Mouse (Mus musculus): Measurements from ENCODE around the gene Dscaml1.

The Dscaml1 gene

DNA sequence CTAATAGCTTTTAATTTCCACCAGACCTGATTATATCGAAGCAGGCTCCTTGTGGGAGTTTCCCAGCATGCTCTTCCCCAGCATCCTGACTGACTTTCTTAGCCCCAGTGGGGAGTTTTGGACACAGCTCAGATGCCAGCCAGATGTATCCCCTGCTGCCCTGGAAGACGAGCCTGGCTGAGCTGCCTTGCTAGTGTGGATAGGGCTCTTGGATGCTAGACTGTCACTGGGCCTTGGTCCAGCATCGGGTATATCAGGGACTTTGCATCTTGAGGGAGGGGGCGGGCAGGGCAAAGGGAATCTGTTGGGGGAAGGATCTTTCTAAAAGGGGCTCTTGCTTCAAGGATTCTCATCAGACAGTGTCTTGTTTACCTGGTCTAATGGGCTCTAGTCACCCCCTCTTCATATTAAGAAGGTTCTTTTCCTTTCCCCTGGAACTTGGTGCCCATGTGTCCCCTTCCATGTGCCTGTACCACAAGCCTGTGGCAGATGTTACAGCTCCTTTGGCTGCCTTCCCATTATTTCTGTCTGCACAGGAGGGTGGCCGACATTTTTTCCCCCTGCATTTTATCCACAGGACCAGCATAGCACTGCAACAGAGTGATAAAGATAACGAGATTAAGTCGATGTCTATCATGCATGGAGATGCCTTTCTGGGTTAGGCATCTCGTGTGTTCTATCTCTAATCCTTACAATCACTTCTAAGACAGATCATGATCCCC, 28.6 kb downstream of the Dscaml1 start:
- peak in 1 of 2 experiments; percentile 37 for DNase-seq (ENCODE audit: low spot score in 2 of 2)

DNA sequence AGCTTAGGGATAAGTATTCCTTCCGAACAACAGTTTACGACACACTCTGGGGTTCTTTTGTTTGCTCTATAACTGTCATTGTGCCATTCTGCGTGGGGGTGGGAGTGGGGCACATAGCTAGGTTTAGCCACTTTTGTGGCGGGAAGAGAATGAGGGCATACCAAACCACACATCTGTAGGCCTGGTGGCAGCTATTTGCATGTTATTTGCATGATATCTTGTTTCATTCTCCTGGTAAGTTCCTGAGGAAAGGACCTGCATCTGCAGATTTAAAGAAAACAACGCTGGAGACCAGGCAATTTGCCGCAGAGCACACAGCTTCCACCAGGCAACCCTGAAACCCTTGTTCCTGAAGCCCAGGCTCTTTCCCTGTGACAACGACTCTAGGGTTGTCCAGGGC, 30.8 kb downstream of the Dscaml1 start:
- DNase-seq (ENCODE audit: low spot score in 2 of 2): no peak

DNA sequence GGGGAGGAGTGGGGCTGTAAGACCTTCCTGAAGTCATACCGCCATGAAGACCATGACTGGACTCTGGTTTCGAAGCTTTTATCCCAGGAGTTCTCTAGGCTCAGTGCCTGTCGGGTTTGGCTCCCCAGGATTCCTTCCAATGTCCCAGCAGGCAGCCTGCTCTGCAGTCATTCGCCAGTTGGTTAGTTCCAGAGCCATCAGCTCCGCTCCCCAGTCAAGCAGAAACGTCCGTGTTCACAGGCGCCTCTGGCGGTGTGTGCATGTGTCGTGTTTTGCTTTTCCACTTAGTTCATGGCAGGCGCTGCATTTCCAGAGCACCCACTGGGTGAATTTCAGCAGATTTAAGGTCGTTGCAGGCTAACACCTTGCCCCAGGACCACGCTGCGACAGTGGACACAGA, 31.9 kb downstream of the Dscaml1 start:
- DNase-seq (ENCODE audit: low spot score in 2 of 2): no peak

DNA sequence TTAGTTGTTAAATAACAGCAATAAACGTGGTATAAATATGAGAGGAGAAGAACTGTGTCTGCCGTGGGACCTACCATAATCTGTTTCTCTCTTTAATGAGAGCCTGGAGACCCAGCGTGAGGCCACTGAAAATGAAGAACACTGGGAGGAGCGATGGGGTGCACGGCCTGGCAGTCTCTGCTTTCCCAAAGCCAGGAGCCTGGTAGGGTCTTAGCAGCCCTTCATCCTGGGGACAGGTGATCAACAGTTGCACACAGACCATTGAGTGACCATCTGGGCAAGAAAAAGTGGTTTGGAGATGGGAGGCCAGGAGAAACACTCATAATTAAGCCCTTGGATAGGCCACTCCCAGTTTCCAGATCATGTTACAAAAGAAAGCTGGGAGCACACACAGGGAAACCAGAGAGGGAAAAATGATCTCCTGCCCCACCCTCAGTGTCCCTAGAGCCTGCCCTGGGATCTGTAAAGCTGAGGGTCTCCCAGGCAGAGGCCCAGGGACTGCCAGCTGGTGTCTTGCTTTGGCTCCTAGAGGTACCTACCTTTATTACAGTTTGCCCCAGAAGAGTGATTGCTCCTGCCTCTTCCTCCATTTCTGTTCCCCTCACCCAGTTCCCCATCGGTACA, 39.1 kb downstream of the Dscaml1 start:
- no peak for DNase-seq (ENCODE audit: low spot score in 2 of 2)

DNA sequence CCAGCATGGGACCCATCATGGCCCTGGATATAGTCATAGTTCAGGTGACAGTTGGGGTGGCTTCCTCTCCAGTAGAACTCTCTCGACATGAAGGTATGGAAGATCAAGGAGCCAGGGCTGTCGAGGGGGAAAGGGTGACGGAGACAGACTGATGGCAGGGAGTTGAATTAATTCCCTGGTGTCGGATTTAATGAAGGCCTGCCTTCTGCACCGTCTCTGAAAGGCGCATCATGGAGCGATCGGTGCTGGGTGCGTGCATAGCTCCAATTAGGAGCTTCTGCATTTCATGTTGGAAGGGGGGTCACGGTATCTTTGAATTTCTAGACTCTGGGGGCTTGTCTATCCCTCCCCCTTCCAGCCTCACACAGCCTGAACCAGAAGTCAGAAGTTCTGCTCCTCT, 41.8 kb downstream of the Dscaml1 start:
- DNase-seq (ENCODE audit: low spot score in 2 of 2): no peak

DNA sequence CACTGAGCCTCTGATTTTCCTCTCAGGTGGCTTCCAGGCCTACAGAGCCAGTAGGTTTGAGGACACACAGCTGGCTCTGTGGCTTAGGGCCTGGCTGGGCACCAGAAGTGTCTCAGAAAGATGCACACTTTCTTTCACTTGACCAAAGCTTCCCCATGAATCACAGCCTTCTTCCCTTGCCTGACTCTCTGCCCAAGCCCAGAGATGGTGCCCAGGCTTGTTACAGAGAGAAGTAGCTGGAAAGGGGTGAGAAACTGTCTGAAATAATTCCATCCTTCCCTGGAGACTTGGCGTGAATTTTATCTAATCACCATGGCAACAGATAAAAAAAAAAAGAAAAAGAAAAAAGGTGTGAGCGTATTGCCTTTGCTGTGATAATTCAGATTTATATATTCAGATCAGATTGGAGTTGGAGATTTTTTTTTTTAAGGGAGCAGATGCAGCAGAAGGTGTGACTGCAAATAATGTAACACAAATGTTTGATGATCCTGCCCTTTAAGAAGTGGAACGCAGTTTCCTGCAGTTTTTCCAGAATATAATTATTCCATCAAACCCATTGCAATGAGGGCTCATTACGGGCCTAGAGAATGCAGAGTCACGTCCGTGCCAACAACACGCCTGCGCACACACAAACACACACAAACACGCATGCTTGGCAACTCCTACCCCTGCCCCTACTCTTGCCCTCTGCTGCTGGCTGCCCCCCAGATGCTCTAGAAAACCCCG, 44.5 kb downstream of the Dscaml1 start:
- DNase-seq (ENCODE audit: low spot score in 2 of 2): no peak

DNA sequence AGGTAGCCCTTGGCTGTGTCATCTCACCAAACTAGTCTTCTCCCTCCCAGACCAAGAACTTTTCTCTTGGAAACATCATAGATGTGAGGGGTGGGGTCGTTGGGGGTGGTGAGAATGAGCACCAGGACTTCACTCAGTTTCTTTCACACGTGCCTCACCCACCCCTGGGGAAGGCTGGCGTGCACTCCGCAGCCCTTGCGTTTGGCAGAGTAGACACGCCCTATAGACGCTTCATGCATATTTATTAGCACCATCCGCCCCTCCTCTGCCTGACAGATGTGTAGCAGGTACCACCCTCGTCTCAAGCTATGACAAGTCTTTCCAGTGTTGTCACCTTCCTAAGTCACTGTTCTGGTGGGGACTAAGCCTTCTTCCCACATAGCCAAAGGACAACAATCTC, 45.3 kb downstream of the Dscaml1 start:
- no peak for DNase-seq (ENCODE audit: low spot score in 2 of 2)

DNA sequence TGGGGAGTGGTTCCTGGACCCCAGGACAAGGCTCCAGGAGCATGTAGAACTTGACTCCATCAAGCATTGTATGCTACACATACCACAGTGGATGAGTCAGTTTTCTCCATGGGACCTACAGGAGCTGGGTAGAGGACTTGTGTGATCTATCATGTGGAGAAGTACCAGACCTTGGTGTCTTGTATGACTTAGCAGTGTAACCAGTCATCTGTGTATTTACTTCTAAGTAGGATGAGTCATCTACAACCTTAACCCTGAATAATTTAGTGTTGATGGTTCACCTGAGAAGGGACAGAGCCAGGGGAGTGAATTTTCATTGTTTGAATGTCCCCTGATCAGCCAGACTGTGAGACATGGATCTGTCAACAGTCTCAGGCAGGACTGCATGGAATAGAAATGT, 48.4 kb downstream of the Dscaml1 start:
- DNase-seq (ENCODE audit: low spot score in 2 of 2): no peak

DNA sequence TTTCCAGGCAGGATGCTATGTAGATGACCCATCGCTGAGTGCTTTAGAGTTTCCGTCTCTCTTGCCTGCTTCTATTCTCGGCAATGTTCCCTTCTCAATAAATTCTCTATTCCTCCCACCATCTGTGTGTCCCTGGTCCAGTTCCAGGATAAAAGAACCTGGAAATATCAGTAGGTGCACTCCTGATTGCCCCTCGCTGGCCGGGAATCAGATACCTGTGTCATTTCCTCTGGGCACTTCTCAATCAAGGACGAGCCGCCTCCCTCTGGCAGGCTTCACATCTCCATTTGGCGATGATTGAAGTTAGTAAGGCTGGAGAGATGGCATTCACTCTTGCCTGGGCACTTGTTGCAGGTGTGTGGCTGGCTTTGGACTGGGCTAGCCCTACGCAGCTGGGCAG, 54.5 kb downstream of the Dscaml1 start:
- no peak for DNase-seq (ENCODE audit: low spot score in 2 of 2)

DNA sequence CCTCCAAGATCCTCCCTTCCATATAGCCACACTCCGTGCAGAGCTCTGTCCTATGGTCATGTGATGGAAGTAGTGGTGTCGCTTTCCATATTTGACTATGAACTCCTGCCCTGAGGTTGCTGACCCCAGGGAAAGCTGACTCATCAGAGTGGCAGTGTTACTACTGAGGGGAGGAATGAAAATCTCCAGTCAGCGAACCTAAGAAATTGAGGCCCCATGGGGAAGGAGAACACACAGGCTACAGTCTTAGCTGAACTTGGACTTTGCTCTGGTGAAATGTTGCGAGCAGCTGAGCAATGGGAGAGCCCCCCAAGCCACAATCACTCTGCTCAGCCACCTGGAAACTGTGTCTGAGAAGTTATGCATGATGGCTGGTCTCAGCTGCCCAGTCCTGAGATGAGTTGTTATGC, 60.2 kb downstream of the Dscaml1 start:
- DNase-seq (ENCODE audit: low spot score in 2 of 2): no peak

DNA sequence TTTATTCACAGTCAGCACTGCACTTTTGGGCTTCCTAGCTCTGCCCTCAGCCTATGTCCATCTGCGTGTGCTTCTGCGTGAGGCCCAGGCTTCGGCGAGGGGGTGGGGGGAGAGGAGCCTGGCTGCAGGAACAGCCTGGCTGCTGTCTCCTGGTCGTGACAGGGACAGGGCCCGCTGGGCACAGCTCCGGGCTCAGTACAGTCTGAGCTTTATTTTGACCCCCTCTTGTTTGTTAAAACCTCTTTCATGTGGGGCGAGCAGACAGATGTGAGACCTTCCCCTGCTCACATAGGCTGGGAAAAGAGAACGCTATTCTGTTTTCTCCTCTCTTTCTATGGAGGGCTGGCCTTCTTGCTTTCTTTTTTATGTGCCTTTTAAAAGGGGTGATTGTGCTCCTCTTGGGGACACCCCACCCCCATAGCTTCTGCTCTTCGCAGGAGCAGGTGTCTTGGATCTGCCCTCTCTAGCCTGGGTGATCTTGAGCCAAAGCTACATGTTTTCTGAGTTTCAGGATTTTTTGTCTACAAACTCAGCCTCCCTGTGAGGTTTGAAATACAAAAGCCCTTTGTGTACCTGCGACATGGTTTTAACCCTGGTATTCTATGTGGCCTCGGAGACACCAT, 60.9 kb downstream of the Dscaml1 start:
- no peak for DNase-seq (ENCODE audit: low spot score in 2 of 2)

DNA sequence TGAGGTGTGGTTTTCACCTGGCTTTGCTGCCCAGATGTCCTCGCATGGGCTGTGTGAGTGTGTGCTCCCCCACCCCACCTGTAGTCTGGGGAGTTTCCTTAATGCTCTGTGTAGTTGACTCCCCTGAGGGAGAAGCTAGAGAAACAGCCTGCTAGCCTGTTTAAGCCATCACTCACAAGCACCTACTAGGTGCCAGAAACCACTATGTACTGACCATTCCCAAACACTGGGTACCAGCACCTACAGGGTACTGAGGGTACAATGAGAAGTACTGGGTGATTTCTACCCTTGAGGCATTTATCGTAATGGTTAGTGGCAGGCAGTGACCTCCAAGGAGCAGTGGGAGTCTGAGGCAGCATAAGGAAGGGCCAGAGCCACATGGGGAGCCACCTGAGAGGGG, 64.5 kb downstream of the Dscaml1 start:
- no peak for DNase-seq (ENCODE audit: low spot score in 2 of 2)

DNA sequence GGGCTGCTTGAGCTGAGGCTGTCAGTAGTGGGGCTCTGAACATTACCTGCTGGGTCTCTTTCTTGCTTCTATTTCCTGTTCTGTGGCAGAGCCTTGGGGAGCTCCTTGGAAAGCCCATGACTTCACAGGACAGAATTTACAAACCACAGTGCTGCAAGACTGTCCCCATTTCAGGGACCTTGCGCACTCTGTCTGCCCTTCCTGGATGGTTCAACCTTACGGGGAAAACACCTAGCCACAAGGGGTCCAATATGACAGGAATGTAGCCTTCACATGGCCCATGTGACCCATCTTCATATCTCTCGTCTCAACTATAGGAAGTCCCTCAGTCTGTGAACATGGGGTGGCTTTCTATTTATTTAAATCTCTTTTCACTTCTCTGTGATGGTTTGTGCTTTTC, 68.5 kb downstream of the Dscaml1 start:
- DNase-seq (ENCODE audit: low spot score in 2 of 2): no peak

DNA sequence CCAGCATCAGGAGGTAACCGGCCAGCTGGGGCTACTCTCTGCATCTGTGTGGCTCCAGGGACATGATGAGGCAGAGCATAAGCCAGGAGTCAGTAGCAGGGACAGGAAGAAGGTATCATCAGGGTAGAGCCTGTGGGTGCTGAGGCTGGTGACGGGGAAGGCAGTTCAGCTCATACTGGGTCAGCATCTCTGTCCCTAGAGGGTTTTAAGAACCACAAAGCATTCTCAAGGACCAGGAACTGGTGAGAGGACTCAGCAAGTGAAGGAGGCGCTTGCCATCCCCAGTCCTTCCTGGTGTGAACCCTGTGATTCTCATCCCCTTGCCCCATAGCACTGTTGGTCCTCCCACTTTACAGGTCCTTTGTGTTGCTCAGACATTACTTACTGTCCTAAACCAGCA, 69.9 kb downstream of the Dscaml1 start:
- no peak for DNase-seq (ENCODE audit: low spot score in 2 of 2)

DNA sequence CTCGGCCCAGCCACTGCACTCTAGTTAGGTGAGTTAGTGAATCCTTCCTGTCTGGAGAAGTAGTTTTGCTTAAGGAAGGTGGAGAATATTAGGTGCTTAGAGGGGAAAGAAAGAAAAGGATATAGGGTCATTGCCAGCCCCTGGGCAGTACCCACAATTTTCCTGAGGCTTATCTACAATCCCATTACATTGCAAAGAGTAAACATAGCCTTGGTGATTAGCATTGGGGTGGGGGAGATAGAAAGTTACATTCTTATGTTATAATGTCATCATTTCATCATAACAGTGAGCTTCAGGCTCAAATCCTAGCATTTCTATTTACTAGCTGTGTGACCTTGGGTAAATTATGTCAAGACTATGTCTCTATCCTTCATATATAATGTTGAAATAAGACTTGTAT, 70.5 kb downstream of the Dscaml1 start:
- no peak for DNase-seq (ENCODE audit: low spot score in 2 of 2)

DNA sequence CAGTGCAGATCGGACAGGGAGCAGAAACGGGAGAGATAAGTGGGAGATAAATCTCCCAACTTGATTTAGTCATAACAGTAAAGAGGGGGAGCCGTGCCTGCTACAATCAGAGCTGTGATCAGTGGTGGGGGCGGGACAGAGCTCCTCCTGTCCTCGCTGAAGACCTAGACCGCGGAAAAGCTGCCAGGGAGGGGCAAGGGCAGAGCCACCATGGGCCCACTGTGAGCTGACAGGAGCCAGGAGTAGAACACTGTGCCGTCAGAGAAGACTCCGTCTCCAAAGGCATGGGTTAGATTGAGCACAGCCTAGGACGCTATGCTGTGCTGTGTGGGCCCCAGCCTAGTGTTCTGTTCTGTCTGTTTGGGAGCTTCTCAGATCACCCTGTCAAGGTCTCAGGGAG, 72.8 kb downstream of the Dscaml1 start:
- DNase-seq (ENCODE audit: low spot score in 2 of 2): no peak

DNA sequence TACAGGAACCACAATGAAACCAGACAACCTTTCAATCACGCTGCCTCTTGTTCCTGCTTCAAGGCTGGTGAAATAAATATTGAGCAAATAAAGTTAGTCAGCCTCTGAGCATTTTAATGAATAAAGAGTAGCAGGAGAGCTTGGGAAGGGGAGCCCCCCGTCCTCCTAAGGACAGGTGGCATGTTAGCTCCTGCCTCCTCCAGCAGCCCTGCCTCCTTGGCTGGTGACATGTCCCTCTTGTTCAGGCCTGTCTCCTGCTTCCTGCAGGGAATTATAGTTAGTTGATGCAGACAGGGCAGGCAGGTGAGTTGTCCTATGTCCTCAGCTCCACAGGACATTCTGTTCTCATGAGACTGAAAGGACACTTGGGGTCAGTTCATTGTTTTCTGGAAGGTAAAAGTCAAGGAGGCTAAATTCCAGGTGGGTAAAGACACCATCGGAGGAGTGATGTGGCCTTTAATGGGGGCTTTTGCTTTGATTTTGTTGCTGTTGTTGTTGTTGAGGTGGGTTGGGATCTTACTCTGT, 73.7 kb downstream of the Dscaml1 start:
- DNase-seq (ENCODE audit: low spot score in 2 of 2): no peak

DNA sequence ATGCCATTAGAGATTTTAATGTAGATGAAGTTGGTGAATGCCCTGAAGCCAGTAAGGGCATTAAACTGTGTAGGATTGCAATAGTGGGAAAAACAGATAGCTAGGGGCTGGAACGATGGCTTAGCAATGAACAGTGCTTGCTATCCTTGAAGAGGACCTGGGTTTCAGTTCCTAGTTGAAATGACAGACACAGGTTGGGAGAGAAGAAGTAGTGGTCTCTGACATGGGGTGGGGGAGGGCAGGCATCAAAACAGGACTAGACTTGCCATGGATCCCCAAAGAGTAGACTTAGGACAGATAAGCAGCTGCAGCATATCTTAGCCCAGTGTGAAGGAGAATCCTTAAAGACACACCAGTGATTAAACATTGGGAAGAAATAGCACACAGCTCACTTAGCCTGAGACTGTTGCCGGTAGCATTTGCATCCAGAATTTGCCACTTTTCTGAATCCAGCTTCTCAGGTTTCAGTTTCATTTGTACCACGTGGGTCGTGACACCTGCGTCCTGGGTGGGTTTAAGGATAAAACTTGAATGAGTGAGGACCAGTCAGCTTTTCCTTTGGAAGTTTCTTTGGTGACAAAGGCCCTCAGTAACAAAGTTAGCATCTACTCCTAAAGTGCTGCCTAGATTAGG, 75.0 kb downstream of the Dscaml1 start:
- DNase-seq (ENCODE audit: low spot score in 2 of 2): no peak

DNA sequence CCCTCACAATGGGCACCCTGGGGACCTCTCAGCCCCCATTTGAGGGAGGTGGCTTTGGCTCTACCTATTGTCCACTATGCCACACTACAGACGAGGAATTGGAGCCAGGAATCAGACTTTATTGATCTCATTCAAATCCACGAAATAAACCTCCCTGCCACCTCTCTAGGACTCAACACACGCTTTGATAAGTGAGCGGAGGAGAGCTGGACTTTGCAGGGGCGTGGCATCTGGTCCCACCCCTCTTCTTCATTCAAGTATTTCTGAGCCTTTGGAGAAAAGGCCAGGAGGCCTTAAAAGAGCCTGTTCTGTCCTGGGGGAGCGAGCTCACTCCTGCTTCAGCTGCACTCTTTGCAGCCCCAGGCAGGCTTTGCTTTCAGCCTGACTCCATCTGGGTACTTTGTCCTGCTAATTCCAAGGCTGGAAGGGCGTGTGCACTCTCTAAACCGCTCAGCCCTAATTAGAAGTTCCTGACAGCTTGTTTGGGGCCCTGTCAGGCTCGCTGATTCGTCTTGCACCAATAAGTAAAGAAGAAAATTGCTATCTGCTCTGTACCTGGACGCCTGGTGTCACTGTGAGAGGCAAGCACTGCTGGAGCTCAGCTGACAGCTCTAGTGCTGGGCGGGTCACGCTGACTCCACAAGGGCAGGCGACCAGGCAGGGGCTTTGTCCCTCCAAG, 75.7 kb downstream of the Dscaml1 start:
- DNase-seq (ENCODE audit: low spot score in 2 of 2): no peak

DNA sequence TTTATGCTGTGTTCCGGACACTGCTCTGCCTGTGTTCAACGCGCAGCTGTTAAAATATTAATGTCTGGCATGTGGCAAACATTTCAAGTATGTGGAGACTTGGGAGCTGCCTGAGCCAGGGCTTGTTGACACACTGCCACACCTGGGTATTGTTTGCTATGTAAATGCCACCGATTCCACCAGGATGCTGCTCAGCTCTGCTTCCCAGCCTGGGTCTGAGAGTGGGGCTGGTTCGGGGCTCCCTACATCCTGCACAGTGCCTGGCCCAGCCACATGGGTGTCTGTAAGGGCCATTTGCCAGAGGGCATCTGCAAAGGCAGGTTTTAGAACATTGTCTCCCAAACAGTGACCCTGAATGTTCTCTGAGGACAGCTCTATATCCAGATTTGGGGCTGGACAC, 78.5 kb downstream of the Dscaml1 start:
- DNase-seq (ENCODE audit: low spot score in 2 of 2): no peak

DNA sequence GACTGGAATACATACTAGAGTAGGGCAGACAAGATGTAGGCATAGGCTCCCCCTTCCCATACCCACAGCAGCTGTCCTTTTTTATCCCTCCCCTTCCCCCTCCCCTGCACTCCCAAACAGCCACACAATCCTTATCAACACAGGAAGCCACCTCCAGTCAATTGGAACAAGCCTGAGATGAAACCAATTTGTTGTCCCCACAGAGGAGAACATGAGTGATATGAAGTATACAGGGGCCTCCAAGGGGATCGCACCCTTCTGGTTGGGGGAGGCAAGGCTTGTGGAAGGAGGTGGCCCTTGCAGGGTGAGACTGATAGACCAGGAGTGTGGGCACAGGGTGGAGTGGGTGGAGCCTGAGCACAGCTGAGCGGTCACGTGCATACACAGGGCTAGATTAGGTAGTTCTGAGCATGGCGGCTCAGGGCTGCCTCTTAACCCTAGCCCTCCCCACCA, 79.1 kb downstream of the Dscaml1 start:
- no peak for DNase-seq (ENCODE audit: low spot score in 2 of 2)
